Mouse (Mus musculus) WW6 (cell line): ENCODE data around the gene Cadps2.

ENCODE experiments used
- DNase-seq: peaks from one replicate; pipeline ENCODE4 v3.0.0-alpha.2; 2013; ENCODE audit warnings: low read depth, low spot score

The Cadps2 gene

DNA sequence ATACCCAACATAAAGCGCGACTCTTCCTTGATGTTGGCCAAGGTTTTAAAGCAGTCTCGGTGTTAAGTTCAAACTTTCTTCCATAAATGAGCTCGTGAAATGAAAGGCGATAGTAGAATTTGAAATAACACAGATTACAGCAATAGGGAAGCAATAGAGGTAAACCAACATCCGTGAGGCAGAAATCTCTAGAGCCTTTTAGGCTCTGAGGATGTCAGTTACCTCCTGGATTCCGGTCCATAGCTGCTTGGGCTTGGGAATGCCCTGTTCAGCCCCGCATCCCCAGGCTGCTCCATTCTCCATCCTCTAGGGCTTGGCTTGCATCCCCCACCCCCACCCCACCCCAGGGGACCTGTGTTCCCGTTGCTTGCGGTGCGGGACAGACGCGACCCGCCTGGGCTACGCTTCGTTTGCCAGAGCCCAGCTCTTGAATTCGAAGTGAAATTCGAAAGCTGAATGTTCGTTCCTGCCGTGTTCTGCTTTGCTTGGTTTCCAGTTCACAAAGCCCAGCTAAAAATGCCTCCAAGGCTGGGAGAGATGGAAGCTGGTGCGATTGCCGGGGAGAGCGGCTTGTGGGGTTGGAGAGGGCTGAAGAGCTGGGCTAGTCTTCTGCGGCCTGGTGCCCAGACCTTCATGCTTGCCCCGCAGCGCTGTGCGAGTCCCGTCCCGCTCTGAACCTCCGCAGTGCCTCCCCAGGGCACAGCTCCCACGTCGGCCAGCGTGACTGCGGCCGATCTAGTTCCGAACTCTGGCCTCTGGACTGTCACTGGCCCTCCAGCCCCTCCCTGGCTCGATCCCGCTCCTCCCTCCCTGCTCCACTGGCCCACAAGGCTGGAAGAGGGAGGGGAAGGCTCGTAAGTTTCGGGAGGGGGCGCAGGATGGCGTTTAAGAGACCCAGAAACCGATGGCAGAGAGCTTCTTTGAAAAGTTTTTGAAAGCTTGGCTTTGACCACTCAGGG is 585.6 kb downstream of the Cadps2 start:
- no peak for DNase-seq

DNA sequence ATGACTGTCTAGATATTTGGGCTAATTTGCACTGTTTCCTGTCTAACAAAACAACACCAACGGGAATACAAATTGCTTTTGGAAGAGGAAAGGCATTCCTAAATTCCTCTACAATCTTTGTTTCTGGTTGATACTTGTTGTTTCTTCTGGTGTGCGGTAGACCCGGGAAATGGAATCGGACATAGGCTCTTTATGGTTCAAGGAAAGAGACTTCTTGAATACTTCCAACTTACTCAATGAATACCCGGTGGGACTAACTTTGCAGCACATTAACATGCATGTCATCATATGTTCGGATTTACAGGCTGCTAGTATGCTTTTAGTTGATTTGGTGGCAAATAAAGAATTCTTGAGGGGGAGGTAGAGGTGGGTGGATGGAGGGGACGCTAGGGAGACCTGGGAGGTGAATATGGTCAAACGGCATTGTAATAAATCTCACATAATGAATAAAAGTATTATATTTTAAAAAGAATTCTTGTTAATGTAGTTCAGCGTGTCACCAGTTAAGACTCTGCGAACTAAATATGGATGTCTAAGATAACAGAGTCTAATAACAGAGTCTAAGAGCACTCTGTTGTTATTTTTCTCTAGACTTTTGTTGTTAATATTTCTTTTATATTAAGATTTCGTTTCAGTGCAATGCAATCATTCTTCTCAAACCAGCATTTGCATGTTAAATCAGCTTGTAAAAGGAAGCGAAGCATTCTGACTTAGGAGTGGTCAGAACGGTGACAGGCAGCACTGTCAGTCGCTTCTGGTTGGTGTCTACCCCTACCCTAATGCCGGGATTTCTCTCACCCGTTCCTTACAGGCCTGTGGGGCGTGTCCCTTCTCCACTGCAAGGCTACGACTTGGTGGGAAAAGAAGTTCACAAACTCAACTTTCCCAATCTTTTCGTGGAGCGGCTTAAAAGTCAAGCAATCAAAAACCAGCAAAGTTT is 586.8 kb downstream of the Cadps2 start:
- no peak for DNase-seq

DNA sequence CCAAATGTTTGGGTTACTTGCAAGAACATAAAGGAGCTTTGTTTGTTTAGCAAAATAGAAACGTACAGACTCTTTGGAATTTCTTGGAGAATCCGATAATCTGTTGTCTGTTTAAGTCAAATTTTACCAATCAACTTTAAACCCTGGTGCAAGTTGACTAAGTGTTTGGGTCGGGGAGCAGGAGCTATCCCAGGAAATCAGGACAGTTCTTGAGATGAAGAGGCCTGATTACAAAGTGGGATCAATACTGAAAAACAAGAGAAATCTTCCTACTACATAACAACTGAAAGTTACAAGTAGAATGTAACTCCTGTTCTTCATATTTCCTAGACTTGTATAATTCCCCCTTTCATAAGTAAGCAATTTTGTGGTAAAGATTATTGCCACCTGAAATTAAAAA is 587.8 kb downstream of the Cadps2 start:
- DNase-seq: no peak

DNA sequence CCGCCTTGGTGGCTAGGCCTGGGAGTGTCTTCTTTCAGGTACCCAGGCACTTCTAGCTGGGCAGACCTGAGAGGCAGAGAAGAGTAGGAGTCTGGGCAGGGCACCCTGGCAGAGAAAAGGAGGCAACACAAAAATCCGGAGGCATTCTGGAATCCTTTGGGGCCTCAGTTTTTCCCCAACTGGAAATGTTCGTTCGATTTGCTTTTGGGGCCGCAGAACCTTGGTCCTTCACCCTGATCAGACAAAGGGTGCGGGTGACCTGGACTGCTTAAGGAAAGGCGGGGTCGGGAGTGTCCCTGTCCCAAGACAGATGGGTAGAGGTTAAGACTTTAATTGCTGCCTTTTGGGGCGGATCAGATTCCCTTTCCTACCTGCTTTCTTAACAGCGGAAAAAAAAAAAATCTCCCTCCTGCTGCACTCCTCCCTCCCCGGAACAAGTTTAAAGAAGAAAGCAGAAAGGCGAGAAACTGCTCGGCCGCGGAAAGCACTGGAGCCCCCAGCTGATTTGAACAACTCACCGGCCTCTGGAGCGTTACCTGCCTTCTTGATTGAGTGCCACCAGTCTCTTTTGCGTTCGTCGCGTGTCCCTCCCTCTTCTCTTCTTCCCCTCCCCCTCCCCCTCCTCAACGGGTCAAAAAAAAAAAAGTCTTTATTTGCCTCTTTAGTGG is 588.8 kb downstream of the Cadps2 start:
- no peak for DNase-seq

DNA sequence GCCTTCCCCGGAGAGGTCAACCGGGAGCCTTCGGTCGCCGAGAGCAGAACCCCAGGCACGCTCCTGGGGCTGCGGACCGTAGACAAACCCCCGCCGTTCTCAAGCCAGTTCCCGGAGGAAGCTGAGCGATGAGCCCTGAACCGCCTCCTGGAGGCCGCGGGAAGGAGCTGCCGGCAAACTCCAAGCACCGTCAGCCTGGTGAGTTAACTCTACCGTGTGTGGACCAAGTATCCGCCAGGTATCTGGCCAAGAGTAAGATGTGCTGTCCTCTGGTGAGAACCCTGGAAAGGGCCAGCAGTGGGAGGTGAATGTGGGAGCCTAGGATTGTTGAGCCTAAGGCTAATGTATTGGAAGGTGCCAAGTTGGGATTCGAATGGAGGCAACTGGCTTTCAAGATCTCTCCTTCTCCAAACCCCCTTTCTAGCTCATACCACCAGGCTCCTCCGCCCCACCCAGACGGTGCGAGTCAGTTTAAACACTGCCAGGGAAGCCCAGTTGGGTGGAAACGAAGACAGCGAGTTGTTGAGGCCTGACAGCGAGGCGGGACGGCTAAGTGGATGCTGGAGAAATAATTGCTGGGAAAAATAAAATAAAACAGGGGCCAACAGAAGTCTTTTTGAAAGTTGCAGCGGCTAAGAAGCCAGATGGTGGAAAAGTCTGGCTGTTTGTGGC is 589.5 kb downstream of the Cadps2 start:
- DNase-seq: no peak

DNA sequence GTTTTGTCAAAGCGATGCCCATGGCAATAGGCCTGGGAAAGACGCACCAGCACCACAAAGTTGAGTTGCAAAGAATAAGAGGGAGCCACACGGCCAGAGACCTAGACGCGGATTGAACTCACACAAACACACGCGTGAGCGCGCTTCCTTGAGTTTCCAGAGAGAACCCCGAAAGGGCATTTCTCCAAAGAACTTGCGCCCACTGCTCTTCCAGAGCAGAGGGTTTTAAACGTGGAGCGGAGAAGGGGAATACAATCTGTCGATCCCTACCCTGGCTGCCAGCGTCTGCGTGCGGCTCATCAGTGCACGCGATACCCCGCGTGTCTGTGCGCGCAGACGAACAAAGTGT is 590.2 kb downstream of the Cadps2 start:
- DNase-seq: no peak

DNA sequence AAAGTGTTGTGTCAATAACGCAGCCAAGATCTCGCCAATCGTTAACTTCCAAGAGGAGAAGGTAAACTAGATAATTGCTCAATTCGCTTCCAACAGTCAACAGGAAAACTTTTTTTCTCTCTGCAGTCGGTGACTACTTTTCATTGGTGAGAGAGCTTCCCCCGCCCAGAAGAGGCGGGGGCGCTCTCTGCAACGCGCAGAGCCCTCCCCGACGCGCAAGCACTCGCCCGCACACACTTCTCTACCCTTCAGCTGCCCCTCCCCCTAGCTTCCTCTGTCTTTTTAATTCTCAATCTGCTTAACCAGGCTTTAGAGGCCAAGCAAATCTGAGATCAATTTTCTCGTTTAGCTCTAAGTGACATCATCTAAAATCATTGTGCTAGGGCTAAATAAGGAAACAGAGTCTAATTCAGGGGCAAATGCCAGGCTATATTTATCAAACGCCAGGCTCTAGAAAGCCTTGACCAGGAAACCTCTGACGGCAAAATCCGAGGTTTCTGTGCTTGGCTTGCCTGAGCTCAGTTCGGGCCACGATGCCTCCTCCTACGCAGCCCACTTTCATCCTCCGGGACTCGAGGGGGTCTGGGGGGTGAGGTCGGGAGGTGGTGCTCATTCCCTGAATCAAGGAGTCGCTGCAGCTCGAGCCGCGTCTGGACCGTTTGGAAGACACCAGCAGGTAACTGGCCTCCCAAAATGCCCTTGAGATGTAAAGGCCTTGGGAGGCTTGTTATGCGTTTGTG is 590.7 kb downstream of the Cadps2 start, which contains the start of gene Fezf1:
Fezf1 (minus strand) TSS at position 50 of the 740 bp plus-strand sequence.
- no peak for DNase-seq

DNA sequence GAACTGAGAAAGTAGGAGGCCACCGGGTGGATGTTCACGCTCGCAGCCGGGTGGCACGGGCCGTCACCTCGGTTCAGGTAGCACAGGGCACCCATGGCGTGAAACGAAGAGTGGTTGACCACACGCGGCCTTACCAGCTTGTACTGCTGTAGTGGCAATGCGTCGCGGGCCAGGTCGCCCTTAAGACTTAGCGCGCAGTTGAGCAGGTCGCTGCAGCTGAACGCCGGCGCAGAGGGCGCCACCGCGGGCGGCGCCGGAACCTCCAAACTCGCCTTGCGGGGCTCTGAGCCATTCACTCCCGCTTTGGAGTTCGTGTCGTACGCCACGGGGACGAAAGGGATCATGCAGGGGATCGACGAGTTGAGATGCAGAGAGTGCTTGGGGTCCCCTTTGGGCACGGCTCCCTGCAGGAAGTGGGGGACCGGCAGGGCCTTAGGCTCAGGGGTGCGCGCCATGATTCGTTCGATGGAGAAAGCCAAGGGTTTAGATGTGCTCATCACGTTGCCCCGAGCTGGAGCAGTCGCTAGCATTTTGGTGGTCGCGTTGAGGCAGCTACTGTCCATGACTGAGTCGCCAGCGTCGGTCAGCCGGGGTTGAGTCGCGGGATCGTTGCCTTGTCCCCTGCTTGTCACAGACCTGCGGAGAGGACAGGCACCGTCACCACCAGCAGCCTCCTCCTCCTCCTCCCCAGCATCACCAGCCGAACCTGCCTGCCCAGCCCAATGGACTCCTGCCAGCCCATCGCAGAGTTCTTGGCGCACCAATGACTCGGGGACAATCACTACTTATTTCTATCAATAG is 591.5 kb downstream of the Cadps2 start:
- no peak for DNase-seq

DNA sequence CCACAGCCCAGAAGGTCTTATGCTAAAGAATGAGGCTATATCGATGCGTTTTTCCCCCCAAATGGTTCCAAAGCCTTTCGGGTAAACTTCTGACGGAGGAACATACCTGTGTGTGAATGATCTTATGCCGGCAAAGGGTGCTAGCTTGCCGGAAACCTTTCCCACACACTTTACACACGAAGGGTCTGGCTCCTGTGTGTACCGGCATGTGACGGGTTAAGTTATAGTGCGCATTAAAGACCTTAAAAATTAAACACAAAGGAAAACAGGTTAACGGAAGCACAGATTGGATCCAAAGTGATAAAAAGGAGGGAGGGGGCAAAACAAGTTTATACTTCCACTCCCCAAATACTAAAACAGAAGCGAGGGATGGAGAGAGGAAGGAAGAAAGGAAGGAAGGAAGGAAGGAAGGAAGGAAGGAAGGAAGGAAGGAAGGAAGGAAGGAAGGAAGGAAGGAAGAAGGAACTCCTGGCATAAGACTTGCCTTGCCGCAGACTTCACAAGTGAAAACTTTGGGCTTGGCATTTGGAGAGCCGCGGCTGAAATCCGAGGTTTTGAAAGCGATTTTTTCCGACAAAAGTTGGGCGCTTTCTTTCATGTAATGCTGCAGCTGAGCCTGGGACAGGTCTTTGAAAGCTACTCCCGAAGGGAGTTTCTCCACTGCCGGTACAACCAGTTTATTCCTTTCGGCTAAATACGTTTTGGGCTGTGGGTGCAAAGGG is 592.3 kb downstream of the Cadps2 start:
- no peak for DNase-seq

DNA sequence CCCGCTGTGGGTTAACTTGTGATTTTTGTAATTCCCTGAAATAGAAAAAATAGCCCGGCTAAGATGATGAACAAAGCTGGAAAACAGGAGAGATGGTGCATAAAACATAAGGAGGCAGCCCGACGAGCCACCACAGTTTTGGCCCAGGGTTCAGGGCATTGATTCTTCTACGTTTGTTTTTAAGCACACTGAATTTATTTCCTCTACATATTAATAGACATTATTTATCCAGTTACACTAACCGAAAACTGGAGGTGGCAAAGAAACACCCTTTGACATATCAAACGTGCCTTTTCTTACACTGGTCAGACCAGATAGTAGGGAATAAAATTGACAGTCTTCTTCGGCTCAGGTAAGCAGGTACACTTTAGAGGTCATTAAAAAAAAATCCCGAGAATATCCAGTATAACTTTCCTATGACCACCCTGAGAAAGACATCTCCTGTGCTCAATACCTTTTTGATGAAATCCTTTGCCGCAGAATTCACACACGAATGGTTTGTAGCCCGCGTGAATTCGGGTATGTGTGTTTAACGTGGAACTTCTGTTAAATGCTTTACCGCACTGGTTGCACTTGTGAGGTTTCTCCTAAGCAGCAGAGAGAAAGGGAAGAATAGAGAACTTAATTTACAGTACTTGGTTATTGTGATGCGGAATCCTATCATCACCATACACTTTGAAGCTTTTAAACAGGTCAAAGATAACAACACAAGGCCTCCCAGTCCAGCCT is 593.0 kb downstream of the Cadps2 start:
- DNase-seq: no peak

DNA sequence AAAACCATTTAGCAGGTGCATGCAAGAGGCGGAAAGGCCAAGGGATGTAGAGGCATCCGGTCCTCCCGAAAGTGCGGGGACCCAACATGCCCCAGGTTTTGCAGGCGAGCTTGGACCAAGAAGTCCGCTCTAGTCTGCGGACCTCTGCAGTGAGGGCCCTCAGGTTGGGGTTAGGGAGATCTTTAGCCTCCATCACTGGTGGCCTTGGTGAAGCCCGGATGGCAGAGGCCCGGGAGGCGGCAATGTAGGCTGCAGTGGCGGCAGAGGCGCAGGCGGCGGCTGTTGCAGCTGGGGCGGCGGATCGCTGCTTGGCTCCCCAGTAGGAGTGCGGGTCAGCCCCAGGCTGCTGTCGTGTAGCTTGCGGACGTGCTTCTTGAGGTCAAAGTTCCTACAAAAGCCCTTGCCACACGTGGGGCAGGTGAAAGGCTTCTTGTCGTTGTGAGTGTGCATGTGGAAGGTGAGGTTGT is 593.6 kb downstream of the Cadps2 start:
- DNase-seq: no peak

DNA sequence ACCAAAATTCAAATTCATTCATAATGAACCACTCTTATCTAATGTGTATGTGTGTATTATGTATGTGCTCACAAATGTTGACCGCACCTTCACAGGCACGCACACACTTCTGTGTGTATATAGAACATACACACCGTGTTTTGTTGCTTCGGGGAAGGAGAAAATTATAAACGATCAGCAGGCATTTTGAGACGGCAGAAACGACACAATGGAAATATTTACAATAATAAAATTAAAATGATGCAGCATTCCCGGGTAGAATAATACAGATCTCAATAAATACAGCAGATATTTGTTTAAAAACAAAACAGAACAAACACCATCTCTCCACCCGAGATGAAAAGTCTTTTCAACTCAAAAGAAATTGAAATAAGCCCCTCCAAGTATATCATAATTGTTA is 594.1 kb downstream of the Cadps2 start:
- DNase-seq: no peak

DNA sequence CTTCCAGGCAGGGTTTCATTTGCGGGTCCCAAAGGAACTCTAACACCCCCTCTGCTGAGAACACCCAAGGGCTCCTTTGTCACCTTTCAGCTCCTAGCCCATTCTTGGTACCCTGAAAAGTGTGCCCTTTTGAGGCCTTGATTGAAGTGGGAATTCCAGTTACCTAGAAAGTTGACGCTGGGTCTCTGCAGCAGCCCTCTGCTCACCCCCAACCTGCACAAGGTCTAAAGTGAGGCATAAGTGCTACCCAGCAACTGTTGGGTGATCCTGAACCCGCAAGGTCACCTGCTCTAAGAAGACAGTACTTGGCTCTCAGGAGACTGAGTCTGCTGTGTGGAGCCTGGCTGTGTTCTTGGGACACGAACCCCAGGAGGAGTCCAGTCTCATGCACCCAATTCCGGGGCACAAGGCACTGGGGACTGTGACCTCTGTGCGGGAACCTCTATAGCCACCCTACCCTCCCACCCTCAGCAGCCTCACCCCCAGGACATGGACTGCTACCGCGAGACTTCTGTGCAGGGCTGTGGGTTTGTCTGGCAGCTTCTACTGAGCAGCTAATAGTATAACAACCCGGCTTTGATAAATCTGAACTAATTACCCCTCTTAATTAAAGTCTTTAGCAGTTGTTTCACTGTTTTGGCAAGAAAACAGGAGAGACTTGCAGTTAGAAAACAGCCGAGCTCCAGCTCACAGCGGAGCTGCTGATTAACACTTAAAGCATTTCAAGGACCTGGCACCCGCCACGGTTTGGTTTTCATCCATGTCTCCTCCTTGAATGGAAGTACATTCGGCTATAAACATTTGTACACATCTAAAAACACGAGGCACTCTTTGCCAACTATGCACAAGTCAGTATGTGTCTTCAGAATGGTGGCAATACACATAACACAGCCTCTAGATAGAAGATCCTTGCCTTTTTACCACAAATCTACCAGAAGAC is 595.1 kb downstream of the Cadps2 start:
- no peak for DNase-seq
